Mouse (Mus musculus) retina, postnatal 1 day (tissue): ENCODE measurements around the gene Ngp.
"Not testable (repeated sequence)": the region's sequence is repeated elsewhere in the genome, so short reads cannot be mapped to it uniquely, and the experiment has no call there.

Source experiments
- DNase-seq: peaks from one replicate; pipeline ENCODE4 v3.0.0-alpha.2; 2012

The Ngp gene

GRCm38 (mm10) chr9:110419511-110420112, at the start of gene Ngp:
Gene Ngp, plus strand, starts transcription at chr9:110419747.
- DNase-seq, result no peak

GRCm38 (mm10) chr9:110369860-110370259, 49.7 kb upstream of the Ngp start:
- no peak for DNase-seq

DNA sequence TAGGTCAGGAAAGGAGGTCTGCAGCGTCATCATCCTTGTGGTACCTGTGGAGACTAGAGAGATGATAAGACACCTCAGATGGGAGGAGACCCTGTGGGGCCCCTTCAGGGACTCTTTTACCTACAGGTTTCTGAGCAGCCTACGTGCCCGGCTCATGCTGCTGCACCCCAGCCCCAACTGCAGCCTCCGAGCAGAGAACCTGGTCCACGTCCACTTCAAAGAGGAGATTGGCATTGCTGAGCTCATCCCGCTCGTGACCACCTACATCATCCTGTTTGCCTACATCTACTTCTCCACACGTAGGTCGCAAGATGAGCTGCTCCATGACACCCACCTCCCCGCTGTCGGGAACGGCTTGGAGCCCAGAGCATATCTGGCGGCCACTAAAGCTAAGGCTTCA, 45.7 kb upstream of the Ngp start:
- DNase-seq, result no peak

DNA sequence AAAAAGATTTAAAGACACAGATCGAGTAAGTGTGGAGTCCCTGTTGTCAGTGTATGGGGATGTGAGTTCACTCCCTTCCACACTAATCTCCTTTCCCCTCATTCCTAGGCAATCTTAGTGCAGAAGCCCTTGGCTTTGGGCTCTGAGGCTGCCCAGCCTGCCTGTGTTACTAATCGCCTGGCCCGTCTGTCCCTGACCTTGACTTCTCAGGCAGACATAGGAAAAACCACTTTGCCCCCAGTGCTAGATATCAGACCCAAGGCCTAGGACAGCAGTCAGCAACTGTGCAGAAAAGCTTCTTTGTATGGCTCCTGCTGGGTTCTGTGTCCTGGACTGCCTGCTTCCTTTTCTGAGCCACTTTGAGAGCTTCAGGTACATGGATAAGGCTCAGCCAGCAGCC, 43.9 kb upstream of the Ngp start:
- no peak for DNase-seq

DNA sequence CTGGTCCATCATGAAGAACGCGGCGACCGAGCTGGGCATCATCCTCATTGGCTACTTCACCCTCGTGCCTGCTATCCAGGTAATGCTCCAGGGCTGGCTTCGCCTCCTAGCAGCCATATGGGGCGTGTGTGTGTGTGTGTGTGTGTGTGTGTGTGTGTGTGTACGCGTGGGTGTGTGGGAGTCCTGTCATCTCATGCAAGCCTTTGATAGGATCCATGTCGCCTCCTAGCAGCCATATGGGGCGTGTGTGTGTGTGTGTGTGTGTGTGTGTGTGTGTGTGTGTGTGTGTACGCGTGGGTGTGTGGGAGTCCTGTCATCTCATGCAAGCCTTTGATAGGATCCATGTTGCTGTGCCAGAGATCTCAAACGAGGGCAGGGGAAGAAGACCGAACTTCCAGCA, 41.9 kb upstream of the Ngp start:
- not testable (repeated sequence) for DNase-seq

DNA sequence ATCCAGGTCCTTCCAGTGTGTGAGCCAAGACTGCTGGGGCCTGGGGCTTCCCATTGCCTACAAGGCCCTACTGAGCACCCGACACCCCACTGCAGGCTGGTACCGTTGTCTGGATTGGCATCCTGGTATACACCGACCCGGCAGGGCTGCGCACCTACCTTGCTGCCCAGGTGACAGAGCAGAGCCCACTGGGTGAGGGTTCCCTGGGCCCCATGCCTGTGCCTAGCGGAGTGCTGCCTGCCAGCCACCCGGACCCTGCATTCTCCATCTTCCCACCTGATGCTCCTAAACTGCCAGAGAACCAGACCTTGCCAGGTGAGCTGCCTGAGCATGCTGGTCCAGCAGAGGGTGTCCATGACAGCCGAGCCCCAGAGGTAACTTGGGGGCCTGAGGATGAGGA, 40.2 kb upstream of the Ngp start:
- no peak for DNase-seq

DNA sequence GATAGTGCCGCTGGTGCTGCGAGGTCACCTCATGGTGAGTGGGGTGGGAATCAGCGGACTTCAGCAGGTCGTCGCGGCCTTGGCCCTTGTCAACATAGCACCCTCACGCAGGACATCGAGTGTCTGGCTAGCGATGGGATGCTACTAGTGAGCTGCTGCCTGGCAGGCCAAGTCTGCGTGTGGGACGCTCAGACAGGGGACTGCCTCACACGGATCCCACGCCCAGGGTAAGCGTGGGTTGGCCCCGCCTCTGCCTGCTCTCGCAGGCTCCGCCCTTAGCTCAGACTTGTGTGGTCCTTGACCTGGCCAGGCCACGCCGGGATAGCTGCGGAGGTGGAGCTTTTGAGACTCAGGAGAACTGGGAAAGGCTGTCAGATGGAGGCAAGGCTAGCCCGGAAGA, 38.9 kb upstream of the Ngp start:
- peak; percentile 30 for DNase-seq

GRCm38 (mm10) chr9:110381292-110381691, 38.3 kb upstream of the Ngp start:
- peak; percentile 11 for DNase-seq

DNA sequence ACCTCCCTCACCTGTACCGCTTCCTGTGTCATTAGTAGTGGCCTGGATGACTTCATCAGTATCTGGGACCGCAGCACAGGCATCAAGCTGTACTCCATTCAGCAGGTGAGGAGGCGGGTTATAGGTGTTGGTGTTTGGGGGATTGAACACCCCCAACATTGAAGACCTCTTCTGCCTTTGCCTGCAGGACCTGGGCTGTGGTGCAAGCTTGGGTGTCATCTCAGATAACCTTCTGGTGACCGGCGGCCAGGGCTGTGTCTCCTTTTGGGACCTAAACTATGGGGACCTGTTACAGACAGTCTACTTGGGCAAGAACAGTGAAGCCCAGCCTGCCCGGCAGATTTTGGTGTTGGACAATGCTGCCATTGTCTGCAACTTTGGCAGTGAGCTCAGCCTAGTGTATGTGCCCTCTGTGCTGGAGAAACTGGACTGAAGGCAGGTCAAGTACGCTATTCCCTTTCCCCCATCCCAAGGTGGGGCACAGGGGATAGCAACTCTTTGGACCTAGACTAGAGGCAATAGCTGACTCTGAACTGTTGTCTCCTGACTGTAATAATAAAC, 35.1 kb upstream of the Ngp start:
- DNase-seq, result no peak

GRCm38 (mm10) chr9:110388011-110388410, 31.5 kb upstream of the Ngp start:
- no peak for DNase-seq

DNA sequence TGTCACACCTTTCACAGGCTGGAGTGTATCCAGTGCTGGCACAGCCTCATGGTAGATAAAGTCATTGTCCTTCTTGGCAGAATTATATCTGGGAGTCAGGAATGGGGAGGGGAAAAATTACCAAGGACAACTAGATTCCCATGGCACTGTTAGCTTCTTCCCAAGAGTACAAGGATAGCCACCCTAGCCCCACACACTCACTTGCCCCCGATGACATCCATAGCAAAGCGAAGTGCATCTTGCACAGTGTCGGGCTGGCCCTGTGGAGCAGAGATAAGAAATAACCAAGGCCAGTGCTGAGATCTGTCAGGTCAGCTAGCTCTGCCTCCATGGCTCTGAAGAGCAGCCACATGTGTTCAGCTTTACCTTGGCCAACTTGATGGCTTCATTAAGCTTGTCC, 28.7 kb upstream of the Ngp start:
- no peak for DNase-seq

DNA sequence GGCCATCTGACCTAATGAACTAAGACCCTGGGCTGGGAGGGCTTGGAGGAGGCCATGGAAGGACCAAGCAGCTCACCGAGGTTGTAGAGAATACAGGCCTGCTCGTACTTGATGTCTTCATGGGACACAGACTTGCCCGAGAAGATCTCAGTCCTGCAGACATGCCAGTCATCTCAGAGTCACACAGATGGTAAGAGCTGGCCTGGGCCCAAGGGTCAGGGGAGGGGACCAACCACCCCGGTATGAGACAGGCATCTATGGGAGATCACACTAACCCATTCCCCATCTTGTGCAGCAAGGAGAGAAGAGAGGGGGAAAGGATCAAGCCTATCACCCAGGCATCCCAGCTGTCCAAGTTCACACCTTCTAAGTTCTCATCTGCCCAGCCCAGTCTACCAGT, 26.3 kb upstream of the Ngp start:
- no peak for DNase-seq

GRCm38 (mm10) chr9:110400650-110401049, 18.9 kb upstream of the Ngp start:
- no peak for DNase-seq

DNA sequence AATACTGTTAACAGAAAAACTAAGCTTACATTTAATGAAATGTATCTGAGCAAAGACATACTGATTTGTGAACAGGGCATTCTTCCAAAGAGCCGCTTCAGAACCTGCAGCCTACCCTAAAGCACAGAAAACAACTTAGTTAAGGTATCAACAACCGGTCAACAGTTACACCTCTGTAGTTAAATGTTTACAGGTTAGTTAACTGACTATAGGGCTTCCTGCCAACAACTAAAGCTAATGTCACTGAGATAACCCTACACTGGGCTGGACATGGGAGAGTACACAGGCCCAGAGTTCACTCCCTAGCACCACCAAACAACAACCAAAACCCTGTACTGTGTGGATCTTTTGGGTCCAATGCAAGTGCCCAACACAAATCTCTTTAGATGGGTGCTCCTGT, 16.8 kb upstream of the Ngp start:
- DNase-seq, result no peak

GRCm38 (mm10) chr9:110403240-110403639, 16.3 kb upstream of the Ngp start:
- DNase-seq, result not testable (repeated sequence)

GRCm38 (mm10) chr9:110407311-110408098, 12.0 kb upstream of the Ngp start:
- DNase-seq, result no peak

DNA sequence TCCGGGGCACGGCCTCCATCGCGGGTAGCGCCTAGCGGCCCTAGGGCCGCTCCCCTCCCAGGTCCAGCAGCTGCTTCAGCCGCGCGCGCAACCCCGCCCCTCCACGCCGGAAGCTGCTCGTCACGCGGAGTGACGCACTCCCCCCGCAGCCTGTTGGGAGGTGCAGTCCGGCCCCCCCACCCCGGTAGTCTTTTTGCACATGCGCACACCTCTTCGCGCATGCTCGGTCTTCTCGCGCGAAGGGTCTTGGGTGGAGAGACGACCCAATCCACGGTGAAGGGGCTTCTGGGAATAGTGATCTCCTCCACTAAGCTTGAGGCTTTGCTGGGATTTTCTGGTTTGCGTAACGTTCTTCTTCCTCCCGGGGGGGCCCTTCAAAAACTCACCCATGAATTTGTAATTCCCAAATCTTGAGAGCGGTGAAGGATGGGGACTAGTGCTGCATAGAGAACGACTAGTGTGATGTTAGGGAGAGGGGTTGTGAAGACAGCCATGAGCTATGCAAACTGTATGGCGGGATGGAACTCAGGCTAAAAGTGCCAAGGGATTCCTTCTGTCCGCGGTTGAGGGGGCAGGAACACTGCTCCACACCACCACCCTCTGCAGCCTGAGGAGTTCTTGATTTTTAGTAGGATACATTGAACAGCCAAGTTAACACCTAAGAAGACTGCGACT, 11.3 kb upstream of the Ngp start, which contains the start of gene Ptpn23:
Gene Ptpn23, minus strand, starts transcription at position 115 of the 675 bp plus-strand sequence.
- DNase-seq, result peak; percentile 99

- peak; percentile 89 for DNase-seq
Observed at GRCm38 (mm10) chr9:110410908-110411887, 8.3 kb upstream of the Ngp start.

GRCm38 (mm10) chr9:110412926-110413325, 6.6 kb upstream of the Ngp start:
- DNase-seq, result no peak

DNA sequence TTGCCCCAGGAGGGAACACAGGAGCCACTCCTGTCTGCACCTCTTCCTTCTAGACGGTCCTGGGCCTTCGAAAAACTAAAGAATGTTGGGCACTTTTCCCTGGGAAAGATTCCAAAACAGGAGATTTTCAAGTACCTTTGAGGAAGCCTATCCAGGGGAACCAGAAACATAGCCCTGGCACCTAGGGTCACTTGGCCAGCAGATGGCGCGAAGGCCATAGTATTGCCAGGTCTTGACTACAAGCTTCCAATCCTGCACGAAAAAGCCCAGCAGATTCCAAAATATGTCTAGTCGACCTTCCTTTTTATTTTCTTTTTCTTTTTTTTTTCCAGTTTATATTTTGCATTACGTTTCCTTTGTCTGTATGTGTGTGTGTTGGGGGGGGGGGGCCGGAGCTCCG, 5.8 kb upstream of the Ngp start:
- peak; percentile 45 for DNase-seq

DNA sequence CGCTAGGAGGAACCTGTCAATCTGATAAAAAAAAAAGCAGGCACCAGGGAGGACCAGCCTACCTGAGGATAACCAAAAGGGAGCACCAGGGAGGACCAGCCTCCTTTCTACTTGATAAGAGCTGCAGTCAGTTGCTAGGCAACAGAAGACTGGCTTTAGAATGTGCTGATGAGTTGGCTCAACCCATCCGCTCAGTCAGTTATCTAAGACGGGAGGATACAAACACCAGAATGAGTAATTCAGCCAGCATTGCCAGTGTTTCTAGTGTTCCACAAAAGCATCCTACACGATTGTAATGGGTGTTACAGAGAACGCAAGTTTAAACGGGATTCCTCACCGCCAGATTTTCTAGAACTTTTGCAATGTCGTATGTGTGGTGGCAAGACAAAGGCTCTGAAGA, 11.7 kb downstream of the Ngp start:
- DNase-seq, result no peak

DNA sequence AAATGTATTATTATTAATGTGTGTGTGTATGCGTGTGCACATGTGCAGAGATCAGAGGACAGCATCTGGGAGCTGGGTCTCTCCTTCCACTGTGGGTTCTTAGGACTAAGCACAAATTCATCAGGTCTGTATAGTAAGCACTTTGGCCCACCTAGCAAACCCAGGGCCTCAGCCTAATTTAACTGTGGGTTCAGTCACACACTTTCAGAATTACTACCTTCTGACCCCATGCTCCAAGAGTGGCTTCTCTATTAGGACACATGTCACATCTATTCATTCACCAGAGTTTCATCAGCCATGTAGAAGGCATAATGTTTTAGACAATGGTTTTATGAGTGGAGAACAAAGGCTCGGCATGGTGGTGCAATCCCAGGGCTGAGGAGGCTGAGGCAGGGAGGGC, 13.5 kb downstream of the Ngp start:
- no peak for DNase-seq
